Mouse (Mus musculus): ENCODE results near the gene Grhl1. TPM values are rescaled to one million over a fixed set of nuclear protein-coding genes. Genes with fewer than 3 reads are reported as not detected.

Grhl1 gene
- polyA plus RNA-seq, 2 experiments, result 0.20 to 0.45 TPM

DNA sequence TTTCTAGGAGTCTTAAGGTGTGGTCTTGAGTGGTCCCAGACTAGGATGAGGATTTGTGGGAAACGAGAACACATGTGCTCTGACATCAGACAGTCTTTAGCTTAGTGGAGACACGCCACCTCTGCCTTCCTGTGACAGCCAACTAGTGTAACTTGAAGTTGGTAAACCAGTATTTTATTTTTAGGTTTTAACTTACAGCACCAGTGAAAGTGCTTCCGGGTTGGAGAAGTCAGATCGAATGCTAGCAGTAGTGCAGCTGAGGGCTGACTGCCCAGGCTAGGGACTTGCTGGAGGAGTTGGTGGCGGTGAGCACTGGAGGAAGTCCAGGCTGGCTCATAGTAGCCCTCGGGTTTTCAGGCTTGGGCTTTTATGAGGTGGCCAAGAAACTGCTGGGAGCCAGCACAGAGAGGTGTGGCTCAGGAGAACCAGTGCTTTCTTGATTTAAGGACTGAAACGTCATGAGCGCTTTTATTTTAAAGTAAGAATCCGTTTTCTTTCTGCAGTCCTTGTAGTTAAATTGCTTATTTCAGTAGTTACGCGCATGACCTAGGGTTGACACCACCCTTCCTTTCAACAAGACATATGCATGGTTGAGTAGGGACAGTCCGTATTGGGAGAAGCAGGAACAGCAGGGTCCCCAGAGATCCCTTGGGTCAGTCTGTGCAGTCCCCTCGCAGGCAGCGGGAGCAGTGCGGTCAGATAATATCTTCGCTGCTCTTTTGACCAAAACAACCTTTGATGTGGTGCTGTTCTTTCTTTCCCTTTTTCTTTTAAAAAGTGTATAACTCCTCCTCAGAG lies 82.2 kb downstream of the Grhl1 start:
- Histone ChIP-seq H3K4me2 (ENCODE audit: low read depth) (no peak overlapping the region), H3K27me3 (ENCODE audit: control insufficient read depth, insufficient read depth, low read length) (no peaks in the 10 kb centered on the region), H3K27ac (no peak overlapping the region), H3K4me3 (ENCODE audit: insufficient read depth in 1 of 2, low read depth in 2 of 2, low read length in 2 of 2) (no peak overlapping the region), H3K4me1 (replicated peaks; ENCODE audit: control insufficient read depth in 2 of 2, insufficient read depth in 2 of 2, low read length in 1 of 2) (peaks cover 31 to 54% of the 10 kb centered on the region in 2 experiments), H3K9me3 (ENCODE audit: control insufficient read depth, low read length) (no peaks in the 10 kb centered on the region), H3K36me3 (replicated peaks; ENCODE audit: control insufficient read depth, insufficient read depth, low read depth) (peaks cover 59% of the 10 kb centered on the region), H3K9ac (replicated peaks) (no peak overlapping the region)
- 87% methylated on average over 16 of the region's 16 CpGs for WGBS (ENCODE audit: insufficient replicate concordance)
- DNase-seq (ENCODE audit: low read depth in 3 of 3, low spot score in 3 of 3) (no peak), ATAC-seq (ENCODE audit: insufficient read depth) (no peak)
- TF ChIP-seq EP300 (IDR thresholded peaks at IDR 0.05; ENCODE audit: low read depth) (no peak), CTCF (IDR thresholded peaks at IDR 0.05; ENCODE audit: low read depth) (no peak)

DNA sequence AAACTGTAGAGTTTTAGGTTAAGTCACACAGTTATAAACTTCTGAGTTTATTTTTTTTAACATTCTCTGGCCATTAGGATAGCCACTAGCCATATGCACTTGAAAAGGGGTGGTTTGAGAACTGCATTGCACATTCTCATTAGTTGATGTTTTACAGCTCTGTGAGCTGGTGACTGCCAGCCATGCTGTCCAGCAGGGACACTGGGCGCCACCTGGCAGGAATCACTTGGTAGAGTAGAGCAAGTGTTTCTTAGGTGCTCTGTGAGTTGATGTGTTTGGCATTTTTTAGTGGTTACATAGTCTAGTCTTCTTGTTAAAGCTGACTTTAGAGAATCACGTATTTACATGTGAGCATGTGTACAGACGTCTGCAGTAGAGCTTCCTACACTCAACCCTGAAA lies 84.4 kb downstream of the Grhl1 start:
- H3K4me3 ChIP-seq (ENCODE audit: insufficient read depth in 1 of 2, low read depth in 2 of 2, low read length in 2 of 2), result no peak overlapping the region
- H3K27ac ChIP-seq, result no peak overlapping the region
- ATAC-seq (ENCODE audit: insufficient read depth), result no peak
- WGBS (ENCODE audit: insufficient replicate concordance), result 83% methylated on average over 3 of the region's 3 CpGs
- TF ChIP-seq CTCF (IDR thresholded peaks at IDR 0.05; ENCODE audit: low read depth) (no peak), EP300 (IDR thresholded peaks at IDR 0.05; ENCODE audit: low read depth) (no peak)
- peak overlapping the region; percentile 2; the same call in 1 of the 2 replicates for H3K4me2 ChIP-seq (ENCODE audit: low read depth)
- no peaks in the 10 kb centered on the region for H3K27me3 ChIP-seq (ENCODE audit: control insufficient read depth, insufficient read depth, low read length)
- peaks cover 22 to 40% of the 10 kb centered on the region in 2 experiments for H3K4me1 ChIP-seq (replicated peaks; ENCODE audit: control insufficient read depth in 2 of 2, insufficient read depth in 2 of 2, low read length in 1 of 2)
- DNase-seq (ENCODE audit: low read depth in 3 of 3, low spot score in 3 of 3), result no peak
- peak overlapping the region; percentile 27; the same call in 1 of the 2 replicates for H3K9ac ChIP-seq (replicated peaks)
- H3K9me3 ChIP-seq (ENCODE audit: control insufficient read depth, low read length), result no peaks in the 10 kb centered on the region
- H3K36me3 ChIP-seq (replicated peaks; ENCODE audit: control insufficient read depth, insufficient read depth, low read depth), result peaks cover 77% of the 10 kb centered on the region

DNA sequence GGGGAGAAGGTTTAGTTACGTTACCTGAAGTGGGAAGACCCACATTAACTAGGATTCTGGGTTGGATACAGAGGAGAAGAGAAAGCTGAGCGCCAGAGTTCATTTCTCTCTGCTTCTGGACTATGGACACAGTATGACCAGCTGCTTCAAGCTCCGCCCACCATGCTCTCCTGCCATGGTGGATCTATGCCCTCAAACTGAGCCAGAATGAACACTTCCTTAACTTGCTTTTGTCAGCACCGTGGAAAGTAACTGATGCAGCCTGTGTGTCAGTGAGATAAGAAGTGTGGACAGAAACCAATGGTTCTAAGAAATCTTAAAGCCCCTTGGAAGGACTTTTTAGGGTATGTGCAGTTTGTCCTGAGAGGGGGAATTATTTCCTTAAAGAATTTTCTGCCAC lies 86.9 kb downstream of the Grhl1 start:
- H3K9ac ChIP-seq (replicated peaks), result no peak overlapping the region
- no peaks in the 10 kb centered on the region for H3K27me3 ChIP-seq (ENCODE audit: control insufficient read depth, insufficient read depth, low read length)
- H3K27ac ChIP-seq, result no peak overlapping the region
- peaks cover 83% of the 10 kb centered on the region for H3K36me3 ChIP-seq (replicated peaks; ENCODE audit: control insufficient read depth, insufficient read depth, low read depth)
- TF ChIP-seq EP300 (IDR thresholded peaks at IDR 0.05; ENCODE audit: low read depth), result 0 out of 2 replicates have a peak, but pooled peaks have one; percentile 21
- no peak for TF ChIP-seq CTCF (IDR thresholded peaks at IDR 0.05; ENCODE audit: low read depth)
- DNase-seq (ENCODE audit: low read depth in 3 of 3, low spot score in 3 of 3) (no peak), ATAC-seq (ENCODE audit: insufficient read depth) (peak; percentile 47; the same call in 1 of the 2 replicates)
- H3K9me3 ChIP-seq (ENCODE audit: control insufficient read depth, low read length), result no peaks in the 10 kb centered on the region
- peaks cover 13 to 19% of the 10 kb centered on the region in 2 experiments for H3K4me1 ChIP-seq (replicated peaks; ENCODE audit: control insufficient read depth in 2 of 2, insufficient read depth in 2 of 2, low read length in 1 of 2)
- WGBS (ENCODE audit: insufficient replicate concordance), result 53% methylated on average over 4 of the region's 4 CpGs
- peak overlapping the region; percentile 20; the same call in 1 of the 2 replicates for H3K4me2 ChIP-seq (ENCODE audit: low read depth)
- no peak overlapping the region for H3K4me3 ChIP-seq (ENCODE audit: insufficient read depth in 1 of 2, low read depth in 2 of 2, low read length in 2 of 2)

DNA sequence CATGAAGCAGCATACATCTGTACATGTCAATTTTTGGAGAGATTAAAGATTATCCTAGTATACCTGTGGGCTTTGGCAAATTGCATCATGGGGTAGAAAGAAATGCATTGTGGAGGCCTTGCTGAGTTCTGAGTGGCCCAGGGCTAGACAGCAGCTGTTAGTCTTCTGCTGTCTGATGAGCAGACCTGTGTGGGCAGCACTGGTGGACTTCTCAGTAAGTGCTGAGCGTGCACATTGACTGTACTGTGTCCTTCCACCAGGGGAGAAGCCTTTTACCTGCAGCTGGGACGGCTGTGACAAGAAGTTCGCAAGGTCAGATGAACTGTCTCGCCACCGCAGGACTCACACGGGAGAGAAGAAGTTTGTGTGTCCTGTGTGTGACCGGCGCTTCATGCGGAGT lies 87.8 kb downstream of the Grhl1 start:
- no peak overlapping the region for H3K4me3 ChIP-seq (ENCODE audit: insufficient read depth in 1 of 2, low read depth in 2 of 2, low read length in 2 of 2)
- ATAC-seq (ENCODE audit: insufficient read depth), result no peak
- TF ChIP-seq EP300 (IDR thresholded peaks at IDR 0.05; ENCODE audit: low read depth), result no peak
- TF ChIP-seq CTCF (IDR thresholded peaks at IDR 0.05; ENCODE audit: low read depth), result no peak
- H3K9ac ChIP-seq (replicated peaks), result no peak overlapping the region
- no peak for DNase-seq (ENCODE audit: low read depth in 3 of 3, low spot score in 3 of 3)
- no peaks in the 10 kb centered on the region for H3K9me3 ChIP-seq (ENCODE audit: control insufficient read depth, low read length)
- peaks cover 13 to 18% of the 10 kb centered on the region in 2 experiments for H3K4me1 ChIP-seq (replicated peaks; ENCODE audit: control insufficient read depth in 2 of 2, insufficient read depth in 2 of 2, low read length in 1 of 2)
- H3K4me2 ChIP-seq (ENCODE audit: low read depth), result no peak overlapping the region
- H3K27ac ChIP-seq, result no peak overlapping the region
- no peaks in the 10 kb centered on the region for H3K27me3 ChIP-seq (ENCODE audit: control insufficient read depth, insufficient read depth, low read length)
- 94% methylated on average over 9 of the region's 9 CpGs for WGBS (ENCODE audit: insufficient replicate concordance)
- H3K36me3 ChIP-seq (replicated peaks; ENCODE audit: control insufficient read depth, insufficient read depth, low read depth), result peaks cover 74% of the 10 kb centered on the region

DNA sequence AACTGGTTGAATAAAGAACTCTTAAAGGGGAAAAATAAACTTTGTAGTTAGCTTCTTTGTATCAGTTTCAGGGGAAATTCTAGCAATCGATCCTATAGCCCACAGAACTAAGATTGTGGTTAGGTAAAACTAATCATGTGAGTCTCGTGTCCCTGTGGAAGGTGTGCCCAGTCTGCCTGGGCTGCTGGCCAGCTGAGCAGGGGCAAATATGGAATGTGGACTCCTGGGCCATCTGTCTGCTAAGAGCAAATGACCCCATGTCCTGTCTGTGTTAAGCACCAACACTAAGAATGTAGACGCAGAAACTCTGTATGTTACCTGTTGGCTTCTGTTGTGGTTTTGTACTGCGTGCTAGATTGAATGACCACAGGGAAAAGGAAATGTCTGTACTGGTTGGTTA lies 89.0 kb downstream of the Grhl1 start:
- Histone ChIP-seq H3K27ac (no peak overlapping the region), H3K4me1 (replicated peaks; ENCODE audit: control insufficient read depth in 2 of 2, insufficient read depth in 2 of 2, low read length in 1 of 2) (peaks cover 13 to 16% of the 10 kb centered on the region in 2 experiments), H3K9ac (replicated peaks) (no peak overlapping the region), H3K4me3 (ENCODE audit: insufficient read depth in 1 of 2, low read depth in 2 of 2, low read length in 2 of 2) (no peak overlapping the region), H3K27me3 (ENCODE audit: control insufficient read depth, insufficient read depth, low read length) (no peaks in the 10 kb centered on the region), H3K4me2 (ENCODE audit: low read depth) (no peak overlapping the region), H3K9me3 (ENCODE audit: control insufficient read depth, low read length) (no peaks in the 10 kb centered on the region), H3K36me3 (replicated peaks; ENCODE audit: control insufficient read depth, insufficient read depth, low read depth) (peaks cover 62% of the 10 kb centered on the region)
- DNase-seq (ENCODE audit: low read depth in 3 of 3, low spot score in 3 of 3), result no peak
- ATAC-seq (ENCODE audit: insufficient read depth), result no peak
- 48% methylated on average over 4 of the region's 4 CpGs for WGBS (ENCODE audit: insufficient replicate concordance)
- TF ChIP-seq EP300 (IDR thresholded peaks at IDR 0.05; ENCODE audit: low read depth) (no peak), CTCF (IDR thresholded peaks at IDR 0.05; ENCODE audit: low read depth) (no peak)

Data from liver, embryonic 14.5 days (tissue).